Comparison of ENCODE assay signal across 23 mouse cellular contexts in genomic region chr5:116045581-116045980, GRCm38 (mm10). TPM values are rescaled to one million over a fixed set of nuclear protein-coding genes. Genes with fewer than 3 reads are reported as not detected.
DNase-seq lines count a peak whose midpoint lies in the region; ATAC-seq and TF ChIP-seq lines count a peak whose summit lies in the region.
"Had no signal": no experiment of that assay in that cellular context is flagged by ENCODE, and none has a peak within 500 bp of the region (broad histone marks: within the 10 kb centered on the region; RNA-seq: fewer than 3 reads in every experiment).

No protein-coding gene starts in this region.

- no peak for ATAC-seq in erythroid progenitor cell, adult 5-6 weeks (replicated peaks; ENCODE audit: low FRiP score, poor library complexity, severe bottlenecking)
- ATAC-seq: activated CD4-positive, CD25-positive, alpha-beta regulatory T cell, adult 4 months; CD4-positive, CD25-positive, alpha-beta regulatory T cell, adult 4 months; Patski had no signal

- intact Hi-C loops in gastrocnemius, adult 2 months (cut with DNase I) = loop anchor here (2.0 kb wide), 1 partner anchor 37 kb away; the partner anchor contains the start of gene Tmem233
- intact Hi-C loops in gastrocnemius, postnatal 36 days (cut with DNase I) = no loop called here

- no peak overlapping the region for H3K4me3 ChIP-seq in gastrocnemius, adult 2 months

- peak; percentile 66 for DNase-seq in gastrocnemius, adult 18-20 months (ENCODE audit: low spot score)
- DNase-seq in gastrocnemius, postnatal 4 days (ENCODE audit: low spot score in 2 of 2) = no peak
- peak; percentile 73 for DNase-seq in gastrocnemius, adult 2 months
- no peak for DNase-seq in gastrocnemius, postnatal 36 days
- DNase-seq in gastrocnemius, postnatal 25 days = peak; percentile 41
- no peak for DNase-seq in gastrocnemius, postnatal 10 days
- peak; percentile 87 for DNase-seq in skeletal muscle tissue, adult 2 months (ENCODE audit: low read depth, low spot score)
- DNase-seq: adrenal gland, adult 2 months; adrenal gland, adult 8-10 months; adrenal gland, postnatal 10 days; adrenal gland, postnatal 14 days; adrenal gland, postnatal 25 days; adrenal gland, postnatal 36 days; B cell, adult 2 months; cerebellum, adult 11 months; cerebellum, adult 11-12 months had no signal

- TF ChIP-seq CTCF in gastrocnemius, adult 2 months (IDR thresholded peaks at IDR 0.05) = no peak

- peak overlapping the region; percentile 88 for H3K27ac ChIP-seq in gastrocnemius, adult 2 months

RNA-seq across cellular contexts. Expression of gene Prkab1, which starts 21.3 kb away (rescaled TPM):
- total RNA-seq in gastrocnemius, adult 18-20 months (2021) = 10 to 100 TPM in 1 of 2 experiments, 1 to 10 TPM in 1; 9.4 to 10.6 TPM
- total RNA-seq in gastrocnemius, postnatal 4 days (2021) = 10 to 100 TPM; 29.8 to 31.1 TPM
- total RNA-seq in gastrocnemius, adult 2 months (2021) = 10 to 100 TPM; 11.0 to 11.1 TPM
- 10 to 100 TPM in 1 of 2 experiments, 1 to 10 TPM in 1; 9.5 to 12.6 TPM for total RNA-seq in gastrocnemius, postnatal 36 days (2021)
- total RNA-seq in gastrocnemius, postnatal 25 days (2021) = 10 to 100 TPM in 1 of 2 experiments, 1 to 10 TPM in 1; 8.0 to 11.3 TPM
- 10 to 100 TPM; 17.7 to 23.6 TPM for total RNA-seq in gastrocnemius, postnatal 10 days (2021)
- total RNA-seq in erythroid progenitor cell, adult 5-6 weeks (2015; ENCODE audit: low replicate concordance) = 152 and 176 TPM in 2 replicates
- 73.6 and 102 TPM in 2 replicates for total RNA-seq in erythroid progenitor cell, adult 5-6 weeks (2017; ENCODE audit: low replicate concordance)

RNA-seq across cellular contexts. Expression of gene Tmem233, which starts 37.5 kb away (rescaled TPM):
- 100 to 1,000 TPM; 132 to 140 TPM for total RNA-seq in gastrocnemius, adult 18-20 months (2021)
- total RNA-seq in gastrocnemius, postnatal 4 days (2021) = 10 to 100 TPM; 43.7 to 44.3 TPM
- total RNA-seq in gastrocnemius, adult 2 months (2021) = 100 to 1,000 TPM; 102 to 138 TPM
- 100 to 1,000 TPM; 103 to 120 TPM for total RNA-seq in gastrocnemius, postnatal 36 days (2021)
- total RNA-seq in gastrocnemius, postnatal 25 days (2021) = 10 to 100 TPM; 69.2 to 93.6 TPM
- total RNA-seq in gastrocnemius, postnatal 10 days (2021) = 10 to 100 TPM; 71.7 to 81.9 TPM
- total RNA-seq in erythroid progenitor cell, adult 5-6 weeks (2015; ENCODE audit: low replicate concordance) = not detected in 2 replicates
- not detected in 2 replicates for total RNA-seq in erythroid progenitor cell, adult 5-6 weeks (2017; ENCODE audit: low replicate concordance)
- total RNA-seq: adrenal gland, adult 18-20 months; adrenal gland, adult 2 months; adrenal gland, adult 8-10 months; adrenal gland, postnatal 14 days; adrenal gland, postnatal 25 days; adrenal gland, postnatal 36 days; CH12.LX; ES-E14 had no signal

Comparison
In these comparisons a context has a peak if more than half of its experiments do, and no peak if none do; other contexts are left out.
1. DNase-seq: peak in gastrocnemius, adult 18-20 months (single experiment), gastrocnemius, adult 2 months (single experiment), gastrocnemius, postnatal 25 days (single experiment) and skeletal muscle tissue, adult 2 months (single experiment); none in gastrocnemius, postnatal 4 days (0 of 2), gastrocnemius, postnatal 36 days (0 of 2) and gastrocnemius, postnatal 10 days (single experiment).
2. RNA of gene Tmem233, which starts 37.5 kb away (total RNA-seq): 132 to 140 TPM in gastrocnemius, adult 18-20 months, 102 to 138 TPM in gastrocnemius, adult 2 months, 103 to 120 TPM in gastrocnemius, postnatal 36 days, 69.2 to 93.6 TPM in gastrocnemius, postnatal 25 days, 71.7 to 81.9 TPM in gastrocnemius, postnatal 10 days and 43.7 to 44.3 TPM in gastrocnemius, postnatal 4 days; not detected in erythroid progenitor cell, adult 5-6 weeks; every median in the first group is over 10 times any median in the second.